Mouse (Mus musculus) erythroblast, embryonic 14.5 days (primary cell): ENCODE results near the gene Hivep2.

Source experiments
- GATA1 ChIP-seq: IDR thresholded peaks from 2 replicates; pipeline ENCODE4 v1.6.1; 2012; ENCODE audit warnings: low read length, inconsistent platforms, mixed read lengths
- TAL1 ChIP-seq: IDR thresholded peaks from 3 replicates; pipeline ENCODE4 v1.6.1; 2012; ENCODE audit warnings: low read length, inconsistent platforms, mixed read lengths

DNA sequence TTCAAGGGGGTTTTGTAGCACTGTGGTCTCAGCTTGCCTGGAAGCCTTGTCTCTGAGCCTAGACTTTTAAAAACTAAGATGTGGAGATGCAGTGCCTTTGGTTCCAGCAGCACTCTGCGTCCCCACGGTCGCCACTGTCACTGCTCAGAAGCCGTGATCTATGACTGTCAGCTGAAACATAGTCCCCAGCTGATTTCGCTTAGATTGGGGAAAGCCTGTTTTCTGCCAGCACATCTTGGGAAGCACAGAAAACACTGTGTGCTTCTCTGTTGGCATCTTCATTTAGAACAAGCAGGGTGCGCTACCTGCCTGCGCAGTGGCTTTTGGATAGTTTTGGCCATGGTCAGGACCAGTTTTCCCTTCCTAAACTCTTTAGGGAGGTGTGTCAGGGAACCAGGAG is 59.1 kb downstream of the Hivep2 start:
- TF ChIP-seq GATA1 (no peak), TAL1 (no peak)
